Mouse (Mus musculus) ovary, adult 10 weeks (tissue): ENCODE data around the gene Hapln3. TPM values are rescaled to one million over a fixed set of nuclear protein-coding genes. Genes with fewer than 3 reads are reported as not detected.

ENCODE experiments used
- polyA plus RNA-seq: library from polyadenylated mRNA; stranded (reverse); fragments of 350-450 nt; fragmentation: Illumina TruSeq; extraction: RNeasy Lipid Tissue Mini Kit (QIAGEN cat#74804); gene quantifications from one replicate; pipeline ENCODE4 v1.2.3, GENCODE M21; 2014

Hapln3 gene
- polyA plus RNA-seq: 0.20 TPM

DNA sequence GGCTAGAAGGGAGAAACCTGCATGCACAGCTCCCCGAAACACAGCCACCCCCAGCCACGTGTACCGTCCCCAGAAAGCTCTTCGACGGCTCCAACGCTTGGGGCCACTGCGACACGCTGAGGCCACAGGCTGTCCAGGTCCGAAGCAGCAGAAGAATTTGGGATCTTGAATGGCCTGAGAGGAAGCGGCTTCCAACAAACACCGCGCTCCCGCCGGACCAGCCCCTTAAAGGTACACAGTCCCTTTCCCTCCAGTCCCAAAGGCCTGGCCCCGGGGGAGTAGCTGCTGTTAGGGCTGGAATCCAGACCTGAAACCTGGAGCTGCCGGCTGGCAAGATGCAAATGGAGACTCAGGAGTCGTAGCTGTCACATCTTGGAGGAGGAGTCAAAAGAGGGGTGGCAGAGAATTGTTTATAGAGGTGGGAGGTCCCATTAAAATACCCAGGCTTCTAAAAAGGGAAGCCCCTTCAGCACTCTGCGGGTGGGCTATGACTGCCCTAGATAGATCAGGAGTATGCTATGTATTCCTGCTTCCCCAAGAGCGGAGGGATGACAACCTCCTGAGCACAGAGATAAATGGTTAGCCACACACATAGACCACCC, at the start of gene Hapln3:
Gene Hapln3, minus strand, starts transcription at position 176 of the 602 bp plus-strand sequence.

DNA sequence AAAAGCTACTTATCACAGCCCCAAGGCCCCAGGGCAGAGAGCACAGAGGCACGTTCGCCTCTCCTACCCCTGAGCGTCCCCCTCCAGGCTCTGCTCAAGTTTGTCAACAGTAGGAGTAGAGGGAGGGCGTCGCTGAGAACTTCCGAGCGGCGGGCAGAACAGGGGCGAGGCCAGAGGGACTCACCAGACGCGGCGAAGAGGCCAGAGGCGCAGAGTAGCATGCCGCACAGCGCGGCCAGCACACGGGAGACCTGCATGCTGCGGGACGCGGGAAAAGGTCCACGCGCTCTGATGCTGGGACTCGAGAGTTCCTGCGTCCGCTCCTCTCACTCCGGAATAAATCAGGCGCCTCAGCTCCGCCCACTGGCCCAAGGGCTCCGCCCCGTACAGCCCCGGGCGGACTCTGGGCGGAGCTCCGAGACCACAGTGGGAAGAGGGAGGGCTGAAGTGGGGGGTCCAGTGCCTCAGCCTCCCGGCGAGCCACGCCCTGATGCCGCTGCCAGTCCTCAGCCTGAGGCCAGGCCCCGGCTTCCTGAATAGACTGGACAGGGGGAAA, 18.0 kb upstream of the Hapln3 start, which contains the start of gene Mfge8:
Gene Mfge8, minus strand, starts transcription at position 350 of the 556 bp plus-strand sequence.

Other genes starting within 250 kb of the Hapln3 start
- 17.9 TPM for gene Aen, start 235.2 kb downstream of the Hapln3 start, polyA plus RNA-seq
- 2.8 TPM for gene Isg20, start 217.6 kb downstream of the Hapln3 start, polyA plus RNA-seq
- gene Acan, start 77.5 kb downstream of the Hapln3 start, polyA plus RNA-seq: 0.23 TPM
- gene Mfge8, start 18.0 kb upstream of the Hapln3 start, polyA plus RNA-seq: 2.5 TPM
- 65.8 TPM for gene Abhd2, start 142.2 kb upstream of the Hapln3 start, polyA plus RNA-seq